Mouse (Mus musculus) cerebral cortex, adult 2 months (tissue): ENCODE measurements around the gene Olfr8.

Experiments
- WGBS: fragments of 180-500 bp; shearing (Covaris S2); methylation state at CpG from one replicate; pipeline ENCODE4 v1.1.7; 2018; 5-methylcytosine and 5-hydroxymethylcytosine counted together

Olfr8 gene

GRCm38 (mm10) chr10:78950336-78950735, at the start of gene Olfr8:
TSS of gene Olfr8 (plus strand) at chr10:78950636.
- WGBS: 91% methylated on average over 1 of the region's 1 CpGs

GRCm38 (mm10) chr10:78912871-78913270, 37.6 kb upstream of the Olfr8 start, which contains the start of gene Olfr1354:
TSS of gene Olfr1354 (plus strand) at chr10:78913171.
- WGBS: 77% methylated on average over 1 of the region's 1 CpGs

GRCm38 (mm10) chr10:78963009-78963408, 12.6 kb downstream of the Olfr8 start, which contains the start of gene Olfr1353:
TSS of gene Olfr1353 (plus strand) at chr10:78963309.

GRCm38 (mm10) chr10:78980750-78981149, 30.3 kb downstream of the Olfr8 start, which contains the start of gene Olfr1352:
TSS of gene Olfr1352 (plus strand) at chr10:78981050.

